Mouse (Mus musculus): ENCODE measurements at regions not wholly inside any gene's neighbourhood (a gene's known extent, or its start where the extent isn't known, plus 50 kb on each side); places are given as distances from the start of the nearest gene placed in this dataset.

DNA sequence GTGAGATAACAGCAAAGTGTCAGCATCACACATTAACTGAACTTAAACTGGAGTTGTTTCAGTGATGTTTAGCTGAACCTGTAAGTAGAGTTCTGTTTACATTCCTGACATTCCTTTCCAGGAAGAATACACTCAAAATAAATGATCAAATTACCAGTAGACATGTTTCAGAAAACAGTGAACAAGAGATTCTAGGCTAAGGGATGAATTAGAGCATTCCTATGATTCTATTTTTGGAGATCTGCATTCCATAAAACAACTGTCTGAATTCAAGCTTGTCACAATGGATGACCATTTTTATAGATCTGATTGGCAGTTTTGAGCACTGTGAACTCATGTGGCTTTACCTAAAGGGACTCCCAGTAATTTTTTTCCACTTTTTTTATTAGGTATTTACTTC lies 125.0 kb upstream of the Gm765 start:
- H3K27me3 ChIP-seq (ENCODE audit: control insufficient read depth, insufficient read depth, low read length) = no peaks in the 10 kb centered on the region
- H3K27ac ChIP-seq (replicated peaks; ENCODE audit: low read depth, low read length) = no peak overlapping the region
- ATAC-seq (ENCODE audit: insufficient number of reproducible peaks, low FRiP score, low TSS enrichment, low read depth) = no peak
- no peak overlapping the region for H3K4me3 ChIP-seq (ENCODE audit: low read depth, low read length)
- H3K36me3 ChIP-seq (ENCODE audit: control insufficient read depth, insufficient read depth, low read length) = no peaks in the 10 kb centered on the region
- H3K4me2 ChIP-seq (ENCODE audit: low read depth, severe bottlenecking) = no peak overlapping the region
- no peaks in the 10 kb centered on the region for H3K4me1 ChIP-seq (ENCODE audit: control insufficient read depth, insufficient read depth, low read length)
- H3K9ac ChIP-seq (ENCODE audit: low read length) = no peak overlapping the region
- H3K9me3 ChIP-seq (ENCODE audit: control insufficient read depth, low read length) = no peaks in the 10 kb centered on the region
- DNase-seq (ENCODE audit: low spot score) = no peak

DNA sequence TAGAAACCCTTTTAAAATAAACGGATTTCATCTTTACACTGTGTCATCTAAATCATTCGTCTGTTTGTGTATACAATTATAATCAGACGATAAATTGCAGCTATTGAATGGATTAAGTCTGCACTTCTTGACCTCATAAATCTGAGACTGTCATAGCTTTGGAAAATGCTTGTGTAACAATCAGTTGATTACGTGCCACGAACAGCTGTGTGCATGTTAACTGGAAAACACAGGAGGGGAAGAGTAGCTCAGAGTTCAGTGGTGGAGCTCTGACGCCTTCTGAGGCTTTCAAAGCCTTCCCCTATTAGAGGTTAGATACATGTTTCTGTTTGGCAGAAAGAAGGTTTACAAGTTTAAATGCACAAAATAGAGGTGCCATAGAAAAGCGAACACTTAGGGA lies 109.7 kb upstream of the Gm765 start:
- ATAC-seq (ENCODE audit: insufficient number of reproducible peaks, low FRiP score, low TSS enrichment, low read depth) = no peak
- no peak for DNase-seq (ENCODE audit: low spot score)
- H3K4me1 ChIP-seq (ENCODE audit: control insufficient read depth, insufficient read depth, low read length) = no peaks in the 10 kb centered on the region
- H3K4me2 ChIP-seq (ENCODE audit: low read depth, severe bottlenecking) = no peak overlapping the region
- H3K9ac ChIP-seq (ENCODE audit: low read length) = no peak overlapping the region
- no peak overlapping the region for H3K27ac ChIP-seq (replicated peaks; ENCODE audit: low read depth, low read length)
- no peaks in the 10 kb centered on the region for H3K36me3 ChIP-seq (ENCODE audit: control insufficient read depth, insufficient read depth, low read length)
- WGBS = 67% methylated on average over 7 of the region's 7 CpGs
- H3K27me3 ChIP-seq (ENCODE audit: control insufficient read depth, insufficient read depth, low read length) = no peaks in the 10 kb centered on the region
- H3K4me3 ChIP-seq (ENCODE audit: low read depth, low read length) = no peak overlapping the region
- H3K9me3 ChIP-seq (ENCODE audit: control insufficient read depth, low read length) = no peaks in the 10 kb centered on the region

DNA sequence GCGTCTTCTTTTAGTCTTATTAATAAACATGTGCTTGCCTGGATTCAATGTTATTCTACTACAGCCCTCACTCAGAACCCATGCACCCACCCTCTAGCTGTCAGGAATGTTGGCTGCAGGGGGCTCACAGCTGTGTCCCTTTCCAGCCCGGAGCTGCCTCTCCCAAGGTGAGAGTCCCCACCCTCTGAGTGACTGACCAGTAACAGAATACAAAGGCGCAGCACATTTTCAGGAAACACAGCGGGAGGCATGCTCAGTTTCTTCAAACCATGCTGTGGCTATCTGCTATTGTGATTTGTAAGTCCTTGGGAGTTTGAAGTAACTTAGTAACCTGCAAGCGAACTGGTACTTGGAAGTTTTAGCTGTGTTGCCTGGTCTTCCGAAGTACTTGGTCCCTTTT lies 93.1 kb upstream of the Gm765 start:
- Histone ChIP-seq H3K4me2 (ENCODE audit: low read depth, severe bottlenecking) (no peak overlapping the region), H3K36me3 (ENCODE audit: control insufficient read depth, insufficient read depth, low read length) (no peaks in the 10 kb centered on the region), H3K27me3 (ENCODE audit: control insufficient read depth, insufficient read depth, low read length) (no peaks in the 10 kb centered on the region), H3K4me3 (ENCODE audit: low read depth, low read length) (no peak overlapping the region), H3K9me3 (ENCODE audit: control insufficient read depth, low read length) (no peaks in the 10 kb centered on the region), H3K4me1 (ENCODE audit: control insufficient read depth, insufficient read depth, low read length) (no peaks in the 10 kb centered on the region), H3K9ac (ENCODE audit: low read length) (no peak overlapping the region), H3K27ac (replicated peaks; ENCODE audit: low read depth, low read length) (no peak overlapping the region)
- DNase-seq (ENCODE audit: low spot score) (no peak), ATAC-seq (ENCODE audit: insufficient number of reproducible peaks, low FRiP score, low TSS enrichment, low read depth) (no peak)
- 28% methylated on average over 6 of the region's 6 CpGs for whole genome bisulfite sequencing

DNA sequence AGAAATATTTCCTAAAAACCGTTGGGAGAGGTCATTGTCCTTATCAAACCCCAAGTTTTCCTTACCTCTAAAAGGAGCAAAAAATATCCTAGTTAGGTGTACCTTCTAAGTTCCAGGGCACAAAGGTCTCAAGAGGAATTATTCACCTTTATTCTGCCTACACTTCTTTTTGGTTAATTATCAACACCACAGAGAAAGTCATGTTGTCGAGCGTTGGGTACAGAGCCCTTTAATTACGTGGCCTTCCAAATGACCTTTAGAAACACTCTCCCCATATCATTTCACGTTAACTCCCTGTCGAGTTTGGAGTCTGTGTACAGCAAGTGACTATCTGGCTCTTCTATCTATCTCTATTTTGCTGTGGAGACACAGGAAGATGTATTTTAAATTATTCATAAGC lies 90.7 kb upstream of the Gm765 start:
- ATAC-seq (ENCODE audit: insufficient number of reproducible peaks, low FRiP score, low TSS enrichment, low read depth) = no peak

DNA sequence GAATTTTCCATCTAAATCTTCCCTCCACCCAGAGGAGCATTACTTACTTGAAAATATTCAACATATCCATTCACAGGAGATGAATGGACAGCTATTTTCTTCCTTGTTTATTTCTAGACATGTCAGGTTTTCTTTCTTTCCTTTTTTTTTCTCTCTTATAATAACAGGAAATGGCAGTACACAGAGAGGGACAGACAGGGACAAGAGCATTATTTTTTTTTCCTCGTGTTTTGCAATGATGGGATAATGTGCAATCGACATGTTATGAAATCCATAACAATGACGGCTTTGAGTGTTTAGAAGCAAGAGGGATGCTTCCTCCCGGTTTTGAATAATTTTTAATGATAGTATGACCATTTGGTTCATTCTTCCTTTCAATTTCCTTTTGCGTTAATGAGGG lies 86.6 kb upstream of the Gm765 start:
- no peaks in the 10 kb centered on the region for H3K36me3 ChIP-seq (ENCODE audit: control insufficient read depth, insufficient read depth, low read length)
- H3K27ac ChIP-seq (replicated peaks; ENCODE audit: low read depth, low read length) = no peak overlapping the region
- no peak for ATAC-seq (ENCODE audit: insufficient number of reproducible peaks, low FRiP score, low TSS enrichment, low read depth)
- no peaks in the 10 kb centered on the region for H3K9me3 ChIP-seq (ENCODE audit: control insufficient read depth, low read length)
- DNase-seq (ENCODE audit: low spot score) = no peak
- no peak overlapping the region for H3K4me3 ChIP-seq (ENCODE audit: low read depth, low read length)
- 84% methylated on average over 5 of the region's 5 CpGs for WGBS
- H3K9ac ChIP-seq (ENCODE audit: low read length) = no peak overlapping the region
- no peaks in the 10 kb centered on the region for H3K4me1 ChIP-seq (ENCODE audit: control insufficient read depth, insufficient read depth, low read length)
- H3K4me2 ChIP-seq (ENCODE audit: low read depth, severe bottlenecking) = no peak overlapping the region
- H3K27me3 ChIP-seq (ENCODE audit: control insufficient read depth, insufficient read depth, low read length) = no peaks in the 10 kb centered on the region

More for the DNA sequence above, 90.7 kb upstream of the Gm765 start:
- 60% methylated on average over 6 of the region's 6 CpGs for WGBS
- no peak for DNase-seq (ENCODE audit: low spot score)
- H3K36me3 ChIP-seq (ENCODE audit: control insufficient read depth, insufficient read depth, low read length) = no peaks in the 10 kb centered on the region
- no peak overlapping the region for H3K9ac ChIP-seq (ENCODE audit: low read length)
- H3K27me3 ChIP-seq (ENCODE audit: control insufficient read depth, insufficient read depth, low read length) = no peaks in the 10 kb centered on the region
- no peak overlapping the region for H3K4me3 ChIP-seq (ENCODE audit: low read depth, low read length)
- no peak overlapping the region for H3K4me2 ChIP-seq (ENCODE audit: low read depth, severe bottlenecking)
- no peaks in the 10 kb centered on the region for H3K4me1 ChIP-seq (ENCODE audit: control insufficient read depth, insufficient read depth, low read length)
- no peaks in the 10 kb centered on the region for H3K9me3 ChIP-seq (ENCODE audit: control insufficient read depth, low read length)
- no peak overlapping the region for H3K27ac ChIP-seq (replicated peaks; ENCODE audit: low read depth, low read length)

DNA sequence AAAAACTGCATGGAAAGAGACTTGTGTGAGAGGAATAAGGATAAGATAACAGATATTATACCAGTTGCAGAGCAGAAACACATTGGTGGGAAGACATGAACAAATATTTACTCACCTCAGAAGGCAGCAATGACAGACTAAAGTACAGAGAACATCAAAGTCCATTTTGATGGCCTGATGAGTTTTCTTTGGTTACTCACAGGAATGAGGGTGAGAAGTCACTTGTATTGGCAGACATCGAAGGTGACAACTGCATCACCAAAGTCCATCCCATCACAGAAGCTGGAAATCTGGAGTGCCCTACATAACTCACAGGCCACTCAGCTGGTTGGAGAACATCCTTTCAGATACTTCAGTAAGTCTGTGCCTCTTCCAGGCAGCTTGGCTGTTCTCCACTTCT lies 60.1 kb upstream of the Gm765 start:
- Histone ChIP-seq H3K9ac (ENCODE audit: low read length) (no peak overlapping the region), H3K9me3 (ENCODE audit: control insufficient read depth, low read length) (no peaks in the 10 kb centered on the region), H3K27ac (replicated peaks; ENCODE audit: low read depth, low read length) (no peak overlapping the region), H3K36me3 (ENCODE audit: control insufficient read depth, insufficient read depth, low read length) (no peaks in the 10 kb centered on the region), H3K4me3 (ENCODE audit: low read depth, low read length) (no peak overlapping the region), H3K4me2 (ENCODE audit: low read depth, severe bottlenecking) (no peak overlapping the region), H3K27me3 (ENCODE audit: control insufficient read depth, insufficient read depth, low read length) (no peaks in the 10 kb centered on the region), H3K4me1 (ENCODE audit: control insufficient read depth, insufficient read depth, low read length) (no peaks in the 10 kb centered on the region)
- DNase-seq (ENCODE audit: low spot score) (no peak), ATAC-seq (ENCODE audit: insufficient number of reproducible peaks, low FRiP score, low TSS enrichment, low read depth) (no peak)
- 92% methylated on average over 1 of the region's 1 CpGs for WGBS

DNA sequence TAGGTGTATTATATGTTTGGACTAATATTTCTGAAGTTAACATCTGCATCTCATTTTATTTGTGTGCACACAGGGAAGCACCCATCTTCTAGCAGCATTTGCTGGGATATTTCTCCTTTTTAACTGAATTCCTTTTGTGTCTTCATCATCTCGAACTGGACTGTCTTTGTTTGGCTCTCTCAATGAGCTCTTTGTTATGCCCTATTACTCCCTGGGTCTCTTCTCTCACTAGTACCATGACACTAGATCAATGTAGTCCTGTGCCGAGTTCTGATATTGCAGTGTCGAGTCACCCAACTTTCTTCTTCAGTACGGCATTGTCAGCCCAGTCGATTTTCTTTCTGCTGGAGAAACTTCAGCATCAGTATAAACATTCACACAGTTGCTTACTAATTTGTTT lies 52.0 kb upstream of the Gm765 start:
- 82% methylated on average over 5 of the region's 5 CpGs for WGBS
- no peak for ATAC-seq (ENCODE audit: insufficient number of reproducible peaks, low FRiP score, low TSS enrichment, low read depth)

More for the DNA sequence above, 52.0 kb upstream of the Gm765 start:
- H3K27ac ChIP-seq (replicated peaks; ENCODE audit: low read depth, low read length) = no peak overlapping the region
- H3K9ac ChIP-seq (ENCODE audit: low read length) = no peak overlapping the region
- H3K27me3 ChIP-seq (ENCODE audit: control insufficient read depth, insufficient read depth, low read length) = no peaks in the 10 kb centered on the region
- H3K4me1 ChIP-seq (ENCODE audit: control insufficient read depth, insufficient read depth, low read length) = no peaks in the 10 kb centered on the region
- no peak overlapping the region for H3K4me2 ChIP-seq (ENCODE audit: low read depth, severe bottlenecking)
- no peaks in the 10 kb centered on the region for H3K36me3 ChIP-seq (ENCODE audit: control insufficient read depth, insufficient read depth, low read length)
- H3K9me3 ChIP-seq (ENCODE audit: control insufficient read depth, low read length) = no peaks in the 10 kb centered on the region
- DNase-seq (ENCODE audit: low spot score) = no peak
- no peak overlapping the region for H3K4me3 ChIP-seq (ENCODE audit: low read depth, low read length)

Measured in limb, embryonic 11.5 days (tissue).